Mouse (Mus musculus): Measurements from ENCODE around the gene Nhp2. TPM values are rescaled to one million over a fixed set of nuclear protein-coding genes. Genes with fewer than 3 reads are reported as not detected.

Nhp2 gene
- total RNA-seq (2012; rRNA removed) (588 and 649 TPM in 2 replicates), polyA plus RNA-seq (2012; ENCODE audit: insufficient read depth in 1 of 2, insufficient read length in 2 of 2, low read depth in 1 of 2, low replicate concordance in 2 of 2, missing spikeins in 1 of 2) (1,000 to 10,000 TPM in 1 of 2 experiments, 100 to 1,000 TPM in 1; 739 to 6,489 TPM)

DNA sequence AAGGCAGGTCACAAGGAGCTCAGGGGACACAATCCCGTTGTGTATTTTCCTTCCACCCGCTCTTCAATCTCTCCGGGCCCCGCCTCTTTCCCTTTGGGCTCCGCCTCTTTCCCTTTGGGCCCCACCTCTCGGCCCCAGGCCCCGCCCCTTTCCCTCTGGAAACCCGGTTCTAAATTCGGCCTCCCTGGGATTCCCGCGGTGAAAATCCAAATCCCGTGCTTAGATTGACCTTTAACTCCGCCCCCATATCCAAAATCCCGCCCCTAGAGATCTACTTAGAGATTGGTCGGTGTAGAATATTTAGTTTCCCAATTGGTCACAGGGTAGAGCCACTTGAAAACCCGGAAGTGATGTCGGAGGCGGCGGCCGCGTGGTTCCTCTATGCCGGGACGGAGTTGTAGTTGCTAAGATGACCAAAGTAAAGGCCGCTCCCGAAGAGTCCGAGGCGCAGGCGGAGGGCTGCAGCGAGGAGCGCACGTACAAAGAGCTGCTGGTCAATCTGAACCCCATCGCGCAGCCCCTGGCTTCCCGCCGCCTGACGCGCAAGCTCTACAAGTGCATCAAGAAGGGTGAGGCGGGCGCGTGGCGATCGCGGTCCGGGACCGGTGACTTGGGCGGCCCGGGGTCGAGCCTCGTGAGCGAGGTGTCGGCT lies at the start of gene Nhp2:
Gene Nhp2 (plus strand): TSS at position 327 of the 652 bp plus-strand sequence.
- H3K4me1 ChIP-seq (ENCODE audit: control insufficient read depth in 1 of 2, insufficient read depth in 2 of 2, low read length in 2 of 2) = peaks cover 9 to 34% of the 10 kb centered on the region in 2 experiments
- no peaks in the 10 kb centered on the region for H3K9me3 ChIP-seq (replicated peaks; ENCODE audit: insufficient read depth, low read length)
- H3K4me3 ChIP-seq (ENCODE audit: control insufficient read depth in 1 of 2, insufficient read depth in 1 of 2, low read depth in 2 of 2, low read length in 2 of 2) = peak within 1 kb of the TSS; percentile 81 to 89
- H3K79me2 ChIP-seq (ENCODE audit: control insufficient read depth, insufficient read depth, low read length, poor library complexity) = peaks cover 33% of the 10 kb centered on the region
- H3K36me3 ChIP-seq (ENCODE audit: control insufficient read depth in 1 of 2, insufficient read depth in 2 of 2, low read length in 2 of 2) = peaks cover 11 to 33% of the 10 kb centered on the region in 2 experiments
- peak within 1 kb of the TSS; percentile 89 for H3K9ac ChIP-seq (ENCODE audit: control insufficient read depth, low read depth, low read length, poor library complexity, severe bottlenecking)
- H3K27me3 ChIP-seq (ENCODE audit: control insufficient read depth in 1 of 2, insufficient read depth in 2 of 2, low read length in 2 of 2) = no peaks in the 10 kb centered on the region
- H3K27ac ChIP-seq (ENCODE audit: control insufficient read depth, low read depth, low read length) = peak within 1 kb of the TSS; percentile 57
- peak; percentile 100 for DNase-seq (ENCODE audit: low read depth, low spot score)
- TF ChIP-seq TBP (IDR thresholded peaks at IDR 0.05; ENCODE audit: low read depth, low read length) (peak; percentile 87), KAT2A (conservative IDR thresholded peaks at IDR 0.05; ENCODE audit: low read depth, low read length) (peak; percentile 51), NRF1 (IDR thresholded peaks at IDR 0.05; ENCODE audit: insufficient read depth, low read depth, low read length, poor library complexity, severe bottlenecking) (0 out of 2 replicates have a peak, but pooled peaks have one; percentile 20), ZC3H11A (IDR thresholded peaks at IDR 0.05; ENCODE audit: low read depth, low read length) (no peak), MEF2A (IDR thresholded peaks at IDR 0.05; ENCODE audit: extremely low read depth, insufficient replicate concordance, low read depth, low read length, poor library complexity, severe bottlenecking) (0 out of 2 replicates have a peak, but pooled peaks have one; percentile 27), JUND (IDR thresholded peaks at IDR 0.05; ENCODE audit: low read depth, low read length) (no peak), ELF1 (IDR thresholded peaks at IDR 0.05; ENCODE audit: low read depth, low read length) (peak; percentile 97), RCOR1 (IDR thresholded peaks at IDR 0.05; ENCODE audit: low read depth, low read length) (0 out of 2 replicates have a peak, but pooled peaks have one; percentile 31), POLR2A (IDR thresholded peaks at IDR 0.05; ENCODE audit: control insufficient read depth in 1 of 2, insufficient read depth in 1 of 2, low read depth in 1 of 2, low read length in 2 of 2, poor library complexity in 1 of 2) (peak; percentile 69 to 98), MAZ (IDR thresholded peaks at IDR 0.05; ENCODE audit: low read depth, low read length) (peak; percentile 66; the same call in 1 of the 2 replicates), MXI1 (IDR thresholded peaks at IDR 0.05; ENCODE audit: low read depth, low read length) (peak; percentile 100), BHLHE40 (IDR thresholded peaks at IDR 0.05; ENCODE audit: borderline replicate concordance, low read depth, low read length) (no peak; the same call in 1 of the 2 replicates), SMC3 (IDR thresholded peaks at IDR 0.05; ENCODE audit: low read depth, low read length) (no peak), E2F4 (IDR thresholded peaks at IDR 0.05; ENCODE audit: borderline replicate concordance, low read depth, low read length) (peak; percentile 31), MYC (IDR thresholded peaks at IDR 0.05; ENCODE audit: low read depth, low read length) (peak; percentile 99), UBTF (IDR thresholded peaks at IDR 0.05; ENCODE audit: borderline replicate concordance, insufficient read depth, low read depth, low read length) (peak; percentile 69; the same call in 1 of the 2 replicates), HCFC1 (IDR thresholded peaks at IDR 0.05; ENCODE audit: low read depth, low read length) (peak; percentile 86), USF1 (IDR thresholded peaks at IDR 0.05; ENCODE audit: low read depth, low read length) (peak; percentile 74), EP300 (IDR thresholded peaks at IDR 0.05; ENCODE audit: low read depth in 1 of 2, low read length in 2 of 2) (no peak), GATA1 (IDR thresholded peaks at IDR 0.05; ENCODE audit: low read depth, low read length) (0 out of 2 replicates have a peak, but pooled peaks have one; percentile 6), ZNF384 (IDR thresholded peaks at IDR 0.05; ENCODE audit: low read depth, low read length) (no peak), GABPA (IDR thresholded peaks at IDR 0.05; ENCODE audit: low read depth, low read length) (no peak), USF2 (IDR thresholded peaks at IDR 0.05; ENCODE audit: borderline replicate concordance in 1 of 2, insufficient read depth in 1 of 2, low read depth in 1 of 2, low read length in 2 of 2) (no peak), NELFE (IDR thresholded peaks at IDR 0.05; ENCODE audit: low read depth, low read length) (peak; percentile 91), CHD1 (IDR thresholded peaks at IDR 0.05; ENCODE audit: low read depth, low read length) (no peak), POLR2AphosphoS2 (IDR thresholded peaks at IDR 0.05; ENCODE audit: low read length) (peak; percentile 87), CTCF (IDR thresholded peaks at IDR 0.05 in 2 of 3, conservative IDR thresholded peaks at IDR 0.05 in 1 of 3; ENCODE audit: control insufficient read depth in 1 of 3, insufficient read depth in 1 of 3, low read depth in 2 of 3, low read length in 3 of 3, poor library complexity in 1 of 3, severe bottlenecking in 1 of 3) (no peak), MAFK (IDR thresholded peaks at IDR 0.05; ENCODE audit: borderline replicate concordance, low read depth, low read length) (no peak), ZMIZ1 (IDR thresholded peaks at IDR 0.05; ENCODE audit: low read depth, low read length) (peak; percentile 73), TAL1 (IDR thresholded peaks at IDR 0.05; ENCODE audit: low read length) (no peak), ETS1 (IDR thresholded peaks at IDR 0.05; ENCODE audit: low read depth, low read length) (peak; percentile 42; the same call in 1 of the 2 replicates), MYB (IDR thresholded peaks at IDR 0.05; ENCODE audit: low read depth, low read length) (no peak), TCF12 (IDR thresholded peaks at IDR 0.05; ENCODE audit: low read depth, low read length) (peak; percentile 52), SIN3A (IDR thresholded peaks at IDR 0.05; ENCODE audit: low read length) (peak; percentile 99), RAD21 (IDR thresholded peaks at IDR 0.05; ENCODE audit: low read depth, low read length) (no peak)

Measured in MEL (cell line).